Mouse (Mus musculus) right cerebral cortex, postnatal 25 days (tissue): ENCODE measurements at regions not wholly inside any gene's neighbourhood (a gene's known extent, or its start where the extent isn't known, plus 50 kb on each side); places are given as distances from the start of the nearest gene placed in this dataset.
"Not testable (repeated sequence)": the region's sequence is repeated elsewhere in the genome, so short reads cannot be mapped to it uniquely, and the experiment has no call there.

ENCODE experiments used
- DNase-seq: peaks from one replicate; pipeline ENCODE4 v3.0.0; 2022

DNA sequence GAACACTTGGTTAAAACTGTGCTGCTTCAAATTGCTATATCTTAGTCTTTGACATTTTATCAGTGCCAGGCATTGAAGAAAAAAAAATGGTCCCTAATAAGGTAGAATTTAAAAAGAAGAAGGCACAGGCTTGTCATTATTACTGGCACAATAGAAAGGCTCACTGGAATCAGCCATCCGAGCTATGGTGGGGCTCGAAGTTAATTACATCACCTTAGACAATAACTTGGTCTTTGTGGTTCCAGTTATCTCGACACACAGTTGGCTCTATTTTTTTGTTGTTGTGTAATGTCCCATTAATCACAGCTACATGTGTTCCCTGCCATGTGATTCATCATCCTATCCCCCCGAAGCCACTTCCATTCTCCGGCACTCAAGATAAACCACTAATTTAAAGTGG, 825.1 kb downstream of the Rab28 start:
- DNase-seq: no peak

DNA sequence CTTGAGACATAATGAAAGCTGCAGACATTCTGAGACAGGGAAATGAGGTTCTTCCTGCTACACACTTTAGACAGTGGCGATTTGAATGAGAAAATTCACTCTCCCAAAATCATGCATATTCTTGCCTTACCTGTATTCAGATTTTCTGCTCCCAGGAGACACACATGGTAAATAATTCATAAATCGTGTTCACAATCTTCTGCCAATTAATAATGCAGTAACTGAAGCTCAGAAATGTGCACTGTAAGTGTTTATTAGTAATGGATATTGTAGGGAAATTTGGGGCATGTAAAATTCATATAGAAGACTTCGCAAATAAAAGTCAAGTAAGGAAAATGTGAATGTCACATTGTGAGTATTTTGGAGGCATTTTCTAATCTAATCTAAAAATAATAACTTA, 830.2 kb downstream of the Rab28 start:
- DNase-seq: no peak

DNA sequence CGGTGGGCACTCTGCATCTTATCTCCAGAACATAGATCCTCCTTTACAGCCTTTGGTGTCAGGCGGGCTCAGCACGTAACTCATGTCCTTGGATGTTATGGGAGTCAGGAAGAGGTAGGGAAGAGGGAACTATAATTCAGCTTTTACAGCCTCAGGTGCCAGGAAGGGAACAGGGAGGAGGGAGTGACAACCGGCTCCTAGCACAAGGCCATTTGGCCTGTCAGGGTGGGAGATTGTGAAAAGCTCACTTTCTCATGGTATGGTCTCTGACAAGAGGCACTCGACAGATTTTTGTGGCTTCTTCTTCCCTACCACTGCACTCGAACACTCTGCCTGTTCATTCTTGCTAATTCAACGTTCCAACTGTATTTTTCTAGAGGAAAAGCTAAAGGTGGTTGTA, 845.6 kb downstream of the Rab28 start:
- DNase-seq: not testable (repeated sequence)
